Mouse (Mus musculus) ES-Bruce4 (cell line): Measurements from ENCODE around the gene Psmb5. TPM values are rescaled to one million over a fixed set of nuclear protein-coding genes. Genes with fewer than 3 reads are reported as not detected.

Source experiments
- H3K27ac ChIP-seq: 2 replicates; pipeline ENCODE4 v1.5.1; 2012; ENCODE audit warnings: low read length, inconsistent platforms; ENCODE audit not compliant: insufficient read depth
- H3K27me3 ChIP-seq: 2 replicates; pipeline ENCODE4 v1.6.1; 2012; ENCODE audit warnings: mild to moderate bottlenecking, low read length, inconsistent platforms; ENCODE audit not compliant: control insufficient read depth, poor library complexity, insufficient read depth, severe bottlenecking
- H3K36me3 ChIP-seq: 2 replicates; pipeline ENCODE4 v1.6.1; 2012; ENCODE audit warnings: inconsistent platforms, mild to moderate bottlenecking, low read length, moderate library complexity; ENCODE audit not compliant: control insufficient read depth, poor library complexity, insufficient read depth, severe bottlenecking
- H3K4me1 ChIP-seq: one replicate; pipeline ENCODE4 v1.8.1; 2011; ENCODE audit warnings: low read length; ENCODE audit not compliant: control insufficient read depth, insufficient read depth
- H3K4me3 ChIP-seq: 2 replicates; pipeline ENCODE4 v1.5.1; 2011; ENCODE audit warnings: low read depth, mild to moderate bottlenecking, low read length
- H3K9ac ChIP-seq: 2 replicates; pipeline ENCODE4 v1.6.1; 2012; ENCODE audit warnings: low read depth, mild to moderate bottlenecking, inconsistent platforms; ENCODE audit not compliant: poor library complexity, severe bottlenecking
- H3K9me3 ChIP-seq: replicated peaks from 2 replicates; pipeline ENCODE4 v1.6.1; 2012; ENCODE audit warnings: mild to moderate bottlenecking, low read length, inconsistent platforms; ENCODE audit not compliant: control insufficient read depth, poor library complexity, insufficient read depth, severe bottlenecking
- CTCF ChIP-seq: IDR thresholded peaks from one replicate; pipeline ENCODE4 v1.8.1; 2011; ENCODE audit warnings: low read depth, low read length
- EP300 ChIP-seq: IDR thresholded peaks from 2 replicates; pipeline ENCODE4 v1.6.1; 2011; ENCODE audit warnings: low read depth, low read length; ENCODE audit not compliant: insufficient read depth
- POLR2A ChIP-seq: IDR thresholded peaks from one replicate; pipeline ENCODE4 v1.8.1; 2011; ENCODE audit warnings: low read length; ENCODE audit not compliant: insufficient read depth
- polyA plus RNA-seq: library from polyadenylated mRNA; stranded (reverse); fragments of >200 nt; gene quantifications from 2 replicates; pipeline ENCODE4 v1.2.4, GENCODE M21; 2011; ENCODE audit warnings: low read depth; ENCODE audit not compliant: missing spikeins, insufficient read depth, insufficient read length

Gene Psmb5
- polyA plus RNA-seq, 1 experiment = 206 TPM

DNA sequence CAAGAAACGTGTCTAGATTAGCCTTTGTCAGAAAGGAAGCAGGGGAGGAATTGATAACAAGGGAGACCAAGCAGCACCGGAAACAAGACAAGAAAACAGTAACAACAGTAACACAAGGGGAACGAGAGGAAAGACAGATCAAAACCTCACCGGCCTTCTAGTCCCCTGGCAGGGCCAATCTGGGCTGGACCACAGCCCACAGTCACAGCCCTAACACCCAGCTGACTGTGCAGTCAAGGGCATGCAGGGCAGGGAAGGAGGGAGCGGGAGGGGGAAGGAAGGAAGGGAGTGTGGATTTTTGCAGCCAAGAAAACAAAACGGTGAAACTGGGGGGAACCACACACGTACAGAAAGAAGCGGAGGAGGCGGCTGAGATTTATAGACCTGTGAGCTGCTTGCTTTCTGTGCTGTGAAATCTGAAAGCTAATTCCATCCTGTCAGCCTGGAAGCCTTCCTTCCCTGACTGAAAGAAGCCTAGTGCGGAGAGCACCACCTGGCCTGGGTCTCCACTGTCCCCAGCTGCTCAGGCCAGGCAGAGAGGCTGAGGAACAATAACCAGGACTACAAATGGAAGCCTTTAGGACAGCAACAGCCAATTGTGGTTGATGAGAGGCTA is 25.4 kb downstream of the Psmb5 start:
- H3K9ac ChIP-seq = no peak overlapping the region
- 0 out of 2 replicates have a peak overlapping the region, but pooled peaks have one; percentile 17 for H3K27ac ChIP-seq
- peaks cover 6% of the 10 kb centered on the region for H3K4me1 ChIP-seq
- H3K27me3 ChIP-seq = no peaks in the 10 kb centered on the region
- TF ChIP-seq EP300 (no peak), CTCF (no peak), POLR2A (no peak)
- H3K36me3 ChIP-seq = no peaks in the 10 kb centered on the region
- H3K9me3 ChIP-seq = no peaks in the 10 kb centered on the region
- H3K4me3 ChIP-seq = no peak overlapping the region

DNA sequence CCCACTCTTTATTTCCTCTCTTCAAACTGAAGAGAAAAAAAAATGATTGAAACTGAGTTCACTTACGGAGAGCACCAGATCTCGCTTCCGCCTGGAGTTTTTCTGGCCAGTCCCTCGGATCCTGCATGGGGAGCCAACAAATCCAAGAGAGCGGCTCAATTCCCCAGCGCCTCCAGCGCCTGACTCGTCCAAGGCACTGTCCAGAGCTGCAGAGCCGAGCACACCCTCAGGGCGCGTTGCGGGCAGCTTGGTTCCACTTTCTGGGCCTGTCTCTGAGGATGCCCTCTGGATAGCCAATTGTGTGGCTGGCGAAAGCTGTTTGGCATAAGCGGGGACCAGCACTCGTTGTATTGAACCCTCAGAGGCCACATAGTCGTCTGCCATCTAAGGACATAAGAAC is 26.8 kb downstream of the Psmb5 start:
- Histone ChIP-seq H3K27ac (no peak overlapping the region), H3K4me1 (peaks cover 6% of the 10 kb centered on the region), H3K27me3 (no peaks in the 10 kb centered on the region), H3K9ac (no peak overlapping the region), H3K4me3 (no peak overlapping the region), H3K36me3 (no peaks in the 10 kb centered on the region), H3K9me3 (no peaks in the 10 kb centered on the region)
- TF ChIP-seq POLR2A = no peak
- no peak for TF ChIP-seq CTCF
- TF ChIP-seq EP300 = no peak

DNA sequence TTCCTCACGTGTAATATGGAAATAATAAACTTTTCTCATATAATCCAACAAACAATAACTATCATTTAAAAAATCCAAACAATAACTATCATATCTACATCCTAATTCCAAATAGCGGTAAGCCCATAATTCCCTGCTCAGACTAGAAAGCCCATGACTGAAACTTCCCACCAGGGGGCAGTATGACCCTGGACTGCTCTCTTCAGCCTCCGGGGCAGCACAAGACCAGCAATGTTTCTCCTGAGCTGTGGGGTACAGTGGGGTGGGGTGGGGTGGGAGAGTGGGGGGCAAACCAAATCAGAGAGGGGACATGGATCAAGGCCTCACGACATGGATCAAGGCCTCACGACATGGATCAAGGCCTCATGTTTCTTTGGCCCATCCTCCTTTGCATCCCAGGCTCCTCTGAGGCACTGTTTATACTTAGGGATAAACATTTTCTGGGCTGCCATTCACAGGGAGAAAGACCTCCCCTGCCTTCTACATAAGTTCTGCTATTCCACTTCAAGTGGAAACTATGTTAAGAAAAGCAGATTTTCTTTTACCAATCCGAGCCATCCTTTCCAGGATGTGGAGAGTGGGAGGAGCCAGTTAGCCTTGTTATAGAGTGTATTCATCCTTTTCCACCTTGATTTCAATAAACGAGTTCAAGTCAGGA is 34.0 kb downstream of the Psmb5 start:
- no peaks in the 10 kb centered on the region for H3K9me3 ChIP-seq
- H3K4me1 ChIP-seq = peaks cover 2% of the 10 kb centered on the region
- peak; percentile 70 for TF ChIP-seq CTCF
- TF ChIP-seq EP300 = no peak
- no peak for TF ChIP-seq POLR2A
- no peak overlapping the region for H3K4me3 ChIP-seq
- no peaks in the 10 kb centered on the region for H3K36me3 ChIP-seq
- H3K9ac ChIP-seq = no peak overlapping the region
- H3K27ac ChIP-seq = no peak overlapping the region
- H3K27me3 ChIP-seq = no peaks in the 10 kb centered on the region

DNA sequence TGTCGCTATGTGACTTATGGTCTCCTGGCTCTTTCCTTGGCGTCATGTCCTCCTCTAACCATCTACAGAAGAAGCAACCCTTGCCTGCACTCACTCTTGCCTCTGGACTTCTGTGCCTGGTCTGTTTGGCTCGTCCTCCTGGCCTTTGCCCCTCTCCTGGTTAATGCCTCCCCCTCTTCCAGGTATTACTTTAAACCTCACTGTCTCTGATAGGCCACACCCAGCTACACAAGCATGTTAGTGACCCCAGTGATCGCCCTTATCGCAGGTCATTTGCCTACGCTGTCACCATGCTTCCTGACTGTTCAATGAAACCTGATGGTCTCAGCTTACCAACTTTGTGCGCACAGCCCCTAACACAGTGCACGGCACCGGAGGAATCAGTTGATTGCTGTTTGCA is 35.3 kb downstream of the Psmb5 start:
- H3K4me1 ChIP-seq = peaks cover 2% of the 10 kb centered on the region
- no peak overlapping the region for H3K4me3 ChIP-seq
- H3K9me3 ChIP-seq = no peaks in the 10 kb centered on the region
- H3K9ac ChIP-seq = no peak overlapping the region
- H3K36me3 ChIP-seq = no peaks in the 10 kb centered on the region
- no peaks in the 10 kb centered on the region for H3K27me3 ChIP-seq
- TF ChIP-seq POLR2A = no peak
- no peak for TF ChIP-seq EP300
- no peak for TF ChIP-seq CTCF
- H3K27ac ChIP-seq = no peak overlapping the region

DNA sequence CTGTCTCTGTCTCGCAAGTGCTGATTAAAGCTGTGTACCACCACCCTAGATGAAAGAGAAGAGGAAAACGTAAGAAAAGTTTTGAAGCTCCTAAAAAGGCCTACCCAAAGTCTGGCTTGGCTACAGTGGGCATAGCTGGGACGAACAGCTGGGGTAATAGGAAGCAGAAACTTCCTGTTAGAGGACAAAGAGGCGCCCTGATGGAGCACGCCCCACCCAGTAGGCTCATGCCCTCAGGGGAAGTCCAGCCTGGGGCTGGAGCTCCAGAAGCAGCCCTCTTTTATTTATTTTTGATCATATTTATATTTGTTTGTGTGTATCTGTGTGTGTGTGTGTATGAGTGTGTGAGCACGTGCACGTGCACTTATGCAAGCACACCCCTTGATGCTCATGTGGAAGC is 38.2 kb downstream of the Psmb5 start:
- Histone ChIP-seq H3K36me3 (peaks cover 15% of the 10 kb centered on the region), H3K4me3 (no peak overlapping the region), H3K9me3 (no peaks in the 10 kb centered on the region), H3K9ac (no peak overlapping the region), H3K27me3 (no peaks in the 10 kb centered on the region), H3K27ac (peak overlapping the region; percentile 63), H3K4me1 (peaks cover 2% of the 10 kb centered on the region)
- TF ChIP-seq CTCF = no peak
- no peak for TF ChIP-seq POLR2A
- TF ChIP-seq EP300 = peak; percentile 64; the same call in 1 of the 2 replicates

DNA sequence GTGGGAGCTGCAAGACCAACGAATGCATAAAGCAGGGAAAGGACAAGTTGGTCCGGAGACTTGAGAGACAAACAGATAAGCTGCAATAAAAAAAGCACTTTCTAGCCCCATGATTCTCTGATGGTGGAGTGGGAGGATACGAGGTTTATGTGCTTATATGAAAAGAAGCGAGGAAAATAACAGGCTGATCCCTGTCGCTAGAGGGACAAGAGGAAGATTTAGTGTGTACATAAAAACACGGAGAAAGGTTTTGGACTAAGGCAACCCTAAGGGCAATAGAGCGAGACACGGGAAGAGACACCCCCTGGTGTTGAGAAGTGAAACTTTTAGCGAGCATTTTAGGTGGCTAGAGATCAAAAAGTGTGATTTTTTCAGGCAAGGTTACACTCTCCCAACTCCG is 39.8 kb downstream of the Psmb5 start:
- H3K9ac ChIP-seq = peak overlapping the region; percentile 96
- TF ChIP-seq EP300 (no peak), CTCF (no peak), POLR2A (no peak)
- peak overlapping the region; percentile 80 for H3K4me3 ChIP-seq
- H3K27me3 ChIP-seq = no peaks in the 10 kb centered on the region
- peaks cover 2% of the 10 kb centered on the region for H3K4me1 ChIP-seq
- H3K9me3 ChIP-seq = no peaks in the 10 kb centered on the region
- peaks cover 18% of the 10 kb centered on the region for H3K36me3 ChIP-seq
- H3K27ac ChIP-seq = peak overlapping the region; percentile 90
